Mouse (Mus musculus) limb, embryonic 15.5 days (tissue): ENCODE measurements around the gene Gm28308. TPM values are rescaled to one million over a fixed set of nuclear protein-coding genes. Genes with fewer than 3 reads are reported as not detected.

Experiments used
- ATAC-seq: fragments of 200-750 bp; cut with Nextera tagmentation; 2 replicates; pipeline ENCODE4 v1.8.0; 2017; ENCODE audit warnings: low read depth, moderate TSS enrichment; ENCODE audit not compliant: insufficient number of reproducible peaks, low FRiP score, low TSS enrichment
- H3K27ac ChIP-seq: fragments of 300-500 bp; sonication (generic); 2 replicates; pipeline ENCODE4 v1.5.1; 2015; ENCODE audit warnings: moderate library complexity, mild to moderate bottlenecking, inconsistent platforms
- H3K27me3 ChIP-seq: fragments of 300-500 bp; sonication (generic); 2 replicates; pipeline ENCODE4 v1.6.1; 2015; ENCODE audit warnings: inconsistent platforms
- H3K36me3 ChIP-seq: fragments of 300-500 bp; sonication (generic); 2 replicates; pipeline ENCODE4 v1.6.1; 2015; ENCODE audit warnings: inconsistent platforms
- H3K4me1 ChIP-seq: fragments of 300-500 bp; sonication (generic); 2 replicates; pipeline ENCODE4 v1.6.1; 2015; ENCODE audit warnings: inconsistent platforms
- H3K4me2 ChIP-seq: fragments of 300-500 bp; sonication (generic); 2 replicates; pipeline ENCODE4 v1.6.1; 2015; ENCODE audit warnings: mild to moderate bottlenecking, inconsistent platforms
- H3K4me3 ChIP-seq: fragments of 300-500 bp; sonication (generic); 2 replicates; pipeline ENCODE4 v1.5.1; 2015; ENCODE audit warnings: mild to moderate bottlenecking, inconsistent platforms
- H3K9ac ChIP-seq: fragments of 300-500 bp; sonication (generic); 2 replicates; pipeline ENCODE4 v1.6.1; 2015; ENCODE audit warnings: inconsistent platforms
- H3K9me3 ChIP-seq: fragments of 300-500 bp; sonication (generic); 2 replicates; pipeline ENCODE4 v1.6.1; 2016; ENCODE audit warnings: inconsistent platforms
- WGBS: fragments of 180-500 bp; shearing (Covaris S2); methylation state at CpG from one replicate; pipeline ENCODE4 v1.1.7; 2015; 5-methylcytosine and 5-hydroxymethylcytosine counted together
- polyA plus RNA-seq: library from polyadenylated mRNA; unstranded; fragments of >200 nt; fragmentation: Nextera tagmentation; extraction: Ambion mirVana; gene quantifications from 2 replicates; pipeline ENCODE4 v1.2.1, GENCODE M21; 2015

Gene Gm28308
- polyA plus RNA-seq, 1 experiment from 2014 or later: 0.70 TPM

DNA sequence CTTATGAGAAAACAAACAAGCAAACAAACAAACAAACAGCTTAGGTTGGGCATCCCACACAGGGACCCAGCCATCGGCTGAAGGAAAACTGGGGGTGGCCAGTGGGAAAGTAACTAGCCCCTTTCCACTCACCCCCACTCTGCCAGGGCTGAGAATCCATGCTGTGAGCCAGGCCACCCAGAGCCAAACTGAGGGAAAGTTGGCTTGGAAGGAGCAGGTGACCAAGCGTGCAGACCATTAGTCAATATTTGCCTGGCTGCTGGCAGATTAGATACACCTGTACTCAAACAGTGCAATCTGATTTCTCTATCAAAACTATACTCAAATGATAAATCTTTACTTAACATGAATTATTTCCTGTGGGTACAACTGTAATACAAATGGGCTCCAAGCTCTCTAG lies 31.1 kb downstream of the Gm28308 start:
- Histone ChIP-seq H3K4me1 (peaks cover 34% of the 10 kb centered on the region), H3K36me3 (no peaks in the 10 kb centered on the region), H3K9me3 (no peaks in the 10 kb centered on the region), H3K27ac (no peak overlapping the region), H3K4me3 (no peak overlapping the region), H3K27me3 (peaks cover 78% of the 10 kb centered on the region), H3K9ac (no peak overlapping the region), H3K4me2 (no peak overlapping the region)
- WGBS: 59% methylated on average over 2 of the region's 2 CpGs
- ATAC-seq: no peak

- peaks cover 47% of the 10 kb centered on the region for H3K4me1 ChIP-seq
- H3K27ac ChIP-seq: no peak overlapping the region
- no peak overlapping the region for H3K9ac ChIP-seq
- ATAC-seq: no peak
- H3K9me3 ChIP-seq: no peaks in the 10 kb centered on the region
- H3K36me3 ChIP-seq: no peaks in the 10 kb centered on the region
- H3K4me2 ChIP-seq: no peak overlapping the region
- 82% methylated on average over 3 of the region's 3 CpGs for WGBS
- peaks cover 74% of the 10 kb centered on the region for H3K27me3 ChIP-seq
- no peak overlapping the region for H3K4me3 ChIP-seq
Observed at GRCm38 (mm10) chr6:52180726-52181125, 32.4 kb downstream of the Gm28308 start.

DNA sequence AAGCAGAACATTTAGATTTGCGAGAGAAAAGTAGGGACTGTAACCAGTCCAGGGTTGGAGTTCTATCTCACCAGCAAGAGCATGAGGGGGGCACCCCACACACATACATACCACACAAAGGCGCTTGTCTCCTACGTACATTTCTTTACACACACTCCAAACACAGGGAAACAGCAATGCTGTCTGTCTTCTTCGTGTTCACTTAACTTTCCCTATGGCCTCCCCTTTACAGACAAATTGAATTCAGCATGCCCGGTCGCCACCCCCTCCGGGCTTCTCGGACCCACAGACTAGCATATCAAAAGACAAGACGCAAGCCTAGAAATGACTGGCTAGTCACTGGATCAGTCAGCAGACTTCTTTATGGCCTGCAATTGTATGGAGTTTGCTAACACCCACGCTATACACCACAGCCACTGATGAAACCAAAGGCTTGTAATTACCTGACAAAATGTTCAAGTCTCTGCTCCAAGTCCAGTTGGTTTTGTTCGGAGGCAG lies 32.9 kb downstream of the Gm28308 start:
- Histone ChIP-seq H3K9me3 (no peaks in the 10 kb centered on the region), H3K4me1 (peaks cover 48% of the 10 kb centered on the region), H3K27me3 (peaks cover 73% of the 10 kb centered on the region), H3K4me3 (no peak overlapping the region), H3K4me2 (no peak overlapping the region), H3K36me3 (no peaks in the 10 kb centered on the region), H3K9ac (no peak overlapping the region), H3K27ac (no peak overlapping the region)
- no peak for ATAC-seq
- 58% methylated on average over 11 of the region's 11 CpGs for WGBS

DNA sequence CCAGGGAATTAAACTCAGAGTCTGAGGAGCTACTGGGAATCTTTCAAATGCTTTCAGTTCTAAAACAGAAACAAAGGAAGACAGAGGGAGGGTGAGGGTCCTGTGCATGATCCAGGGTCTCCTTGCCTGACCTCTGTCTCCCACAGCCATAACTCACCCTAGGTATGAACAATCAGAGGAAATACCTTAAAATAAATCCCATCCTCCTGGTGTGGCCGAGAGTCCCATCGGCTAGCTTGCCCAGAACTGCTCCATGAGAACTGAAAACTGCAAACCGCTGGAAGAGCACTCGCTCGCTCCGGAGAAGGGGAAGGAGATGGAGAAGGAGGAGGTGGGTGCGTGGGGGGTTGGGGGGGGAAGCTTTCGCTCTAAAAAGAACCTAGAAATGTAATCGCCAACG lies 33.4 kb downstream of the Gm28308 start:
- peaks cover 74% of the 10 kb centered on the region for H3K27me3 ChIP-seq
- H3K4me2 ChIP-seq: no peak overlapping the region
- H3K36me3 ChIP-seq: no peaks in the 10 kb centered on the region
- no peak overlapping the region for H3K4me3 ChIP-seq
- H3K9ac ChIP-seq: no peak overlapping the region
- no peak for ATAC-seq
- no peak overlapping the region for H3K27ac ChIP-seq
- H3K4me1 ChIP-seq: peaks cover 47% of the 10 kb centered on the region
- WGBS: 52% methylated on average over 10 of the region's 10 CpGs
- H3K9me3 ChIP-seq: no peaks in the 10 kb centered on the region

DNA sequence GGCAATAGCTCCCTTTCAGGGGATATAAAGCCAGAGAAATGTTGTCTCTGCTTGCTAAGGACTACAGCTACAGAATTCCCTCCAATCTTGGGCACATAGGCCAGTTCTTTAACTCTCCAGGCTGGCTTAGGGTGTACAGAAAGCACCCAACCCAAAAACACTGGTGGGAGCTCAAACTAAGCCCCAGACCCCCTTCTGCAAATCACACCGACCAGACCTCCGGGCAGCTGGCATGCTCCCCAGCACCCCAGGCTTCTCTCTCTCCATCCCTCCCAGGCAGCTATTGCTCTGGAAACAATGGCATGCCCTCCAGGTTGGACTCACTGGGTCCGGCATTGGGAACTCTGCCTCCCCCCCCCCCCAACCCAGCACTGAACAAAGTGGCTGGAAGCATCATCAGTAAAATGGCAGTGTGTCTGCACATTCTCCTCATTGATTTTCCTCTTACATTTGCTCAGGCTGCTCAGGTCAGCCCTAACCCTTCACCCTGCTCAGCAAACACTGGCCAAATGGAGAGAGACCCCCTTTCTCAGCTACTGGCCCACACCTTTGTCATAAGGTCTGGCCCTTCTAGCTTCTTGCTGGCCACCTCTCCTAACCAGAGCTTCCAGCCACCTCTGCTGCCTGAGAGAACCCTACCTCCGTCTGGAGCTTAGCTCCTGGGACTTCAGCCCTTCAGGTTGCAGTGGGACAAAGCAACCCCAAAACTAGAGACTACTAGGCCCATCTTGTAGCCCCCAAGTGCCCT lies 34.0 kb downstream of the Gm28308 start:
- Histone ChIP-seq H3K27me3 (peaks cover 69% of the 10 kb centered on the region), H3K4me1 (peaks cover 41% of the 10 kb centered on the region), H3K9me3 (no peaks in the 10 kb centered on the region), H3K9ac (no peak overlapping the region), H3K27ac (no peak overlapping the region), H3K4me3 (no peak overlapping the region), H3K36me3 (no peaks in the 10 kb centered on the region), H3K4me2 (no peak overlapping the region)
- WGBS: 31% methylated on average over 4 of the region's 4 CpGs
- no peak for ATAC-seq

DNA sequence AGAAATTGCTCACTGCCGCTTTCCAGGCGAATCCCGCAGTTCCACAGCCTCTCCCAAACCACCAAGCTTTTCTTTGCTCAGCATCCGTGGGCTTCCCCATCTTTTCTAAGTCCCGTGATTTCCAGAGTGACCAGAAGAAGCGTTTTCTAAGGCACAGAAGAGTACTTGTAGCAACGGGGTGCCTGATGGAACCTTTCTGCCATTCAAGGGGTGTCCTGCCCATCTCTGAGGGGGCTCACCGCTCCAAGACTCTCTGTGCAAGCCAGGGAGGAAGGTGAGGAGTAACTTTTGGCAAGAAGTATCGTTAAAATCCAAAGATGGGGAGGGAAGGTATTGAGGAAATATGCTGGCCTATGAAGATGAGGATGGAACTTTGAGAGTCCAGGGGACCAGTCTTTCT lies 35.3 kb downstream of the Gm28308 start:
- Histone ChIP-seq H3K9ac (no peak overlapping the region), H3K36me3 (no peaks in the 10 kb centered on the region), H3K9me3 (no peaks in the 10 kb centered on the region), H3K4me2 (no peak overlapping the region), H3K4me1 (peaks cover 37% of the 10 kb centered on the region), H3K4me3 (no peak overlapping the region; the same call in 1 of the 2 replicates), H3K27me3 (peaks cover 72% of the 10 kb centered on the region), H3K27ac (no peak overlapping the region)
- no peak for ATAC-seq
- WGBS: 40% methylated on average over 9 of the region's 9 CpGs

- H3K4me2 ChIP-seq: peak within 1 kb of the TSS; percentile 53
- peaks cover 78% of the 10 kb centered on the region for H3K27me3 ChIP-seq
- no peak within 1 kb of the TSS for H3K27ac ChIP-seq
- no peaks in the 10 kb centered on the region for H3K36me3 ChIP-seq
- 22% methylated on average over 36 of the region's 36 CpGs for WGBS
- no peak for ATAC-seq
- peak within 1 kb of the TSS; percentile 39 for H3K4me3 ChIP-seq
- no peak within 1 kb of the TSS for H3K9ac ChIP-seq
- H3K4me1 ChIP-seq: peaks cover 43% of the 10 kb centered on the region
- no peaks in the 10 kb centered on the region for H3K9me3 ChIP-seq
Observed at GRCm38 (mm10) chr6:52177061-52177735, 35.9 kb downstream of the Gm28308 start, which contains the start of gene 5730596B20Rik. 5730596B20Rik (plus strand) TSS chr6:52177498.

- ATAC-seq: no peak
- peak overlapping the region; percentile 53 for H3K4me2 ChIP-seq
- H3K4me1 ChIP-seq: peaks cover 50% of the 10 kb centered on the region
- H3K9me3 ChIP-seq: no peaks in the 10 kb centered on the region
- H3K9ac ChIP-seq: no peak overlapping the region
- H3K36me3 ChIP-seq: no peaks in the 10 kb centered on the region
- WGBS: 18% methylated on average over 6 of the region's 6 CpGs
- H3K27ac ChIP-seq: no peak overlapping the region
- peak overlapping the region; percentile 39 for H3K4me3 ChIP-seq
- peaks cover 78% of the 10 kb centered on the region for H3K27me3 ChIP-seq
Observed at GRCm38 (mm10) chr6:52176391-52176790, 36.7 kb downstream of the Gm28308 start.

- Histone ChIP-seq H3K9me3 (no peaks in the 10 kb centered on the region), H3K4me1 (peaks cover 50% of the 10 kb centered on the region), H3K27ac (0 out of 2 replicates have a peak overlapping the region, but pooled peaks have one; percentile 38), H3K4me2 (peak overlapping the region; percentile 53), H3K9ac (peak overlapping the region; percentile 27; the same call in 1 of the 2 replicates), H3K27me3 (peaks cover 78% of the 10 kb centered on the region), H3K4me3 (peak overlapping the region; percentile 39), H3K36me3 (no peaks in the 10 kb centered on the region)
- ATAC-seq: no peak
- WGBS: 1% methylated on average over 18 of the region's 35 CpGs
Observed at GRCm38 (mm10) chr6:52175864-52176263, 37.3 kb downstream of the Gm28308 start.

GRCm38 (mm10) chr6:52174968-52175751 lies 38.0 kb downstream of the Gm28308 start:
- Histone ChIP-seq H3K4me2 (peak overlapping the region; percentile 53), H3K9me3 (no peaks in the 10 kb centered on the region), H3K4me1 (peaks cover 54% of the 10 kb centered on the region), H3K9ac (peak overlapping the region; percentile 27; the same call in 1 of the 2 replicates), H3K36me3 (0 out of 2 replicates have a peak, but pooled peaks cover under 1% of the 10 kb centered on the region), H3K27me3 (peaks cover 78% of the 10 kb centered on the region), H3K4me3 (peak overlapping the region; percentile 39), H3K27ac (peak overlapping the region; percentile 38; the same call in 1 of the 2 replicates)
- no peak for ATAC-seq
- WGBS: 15% methylated on average over 40 of the region's 41 CpGs

DNA sequence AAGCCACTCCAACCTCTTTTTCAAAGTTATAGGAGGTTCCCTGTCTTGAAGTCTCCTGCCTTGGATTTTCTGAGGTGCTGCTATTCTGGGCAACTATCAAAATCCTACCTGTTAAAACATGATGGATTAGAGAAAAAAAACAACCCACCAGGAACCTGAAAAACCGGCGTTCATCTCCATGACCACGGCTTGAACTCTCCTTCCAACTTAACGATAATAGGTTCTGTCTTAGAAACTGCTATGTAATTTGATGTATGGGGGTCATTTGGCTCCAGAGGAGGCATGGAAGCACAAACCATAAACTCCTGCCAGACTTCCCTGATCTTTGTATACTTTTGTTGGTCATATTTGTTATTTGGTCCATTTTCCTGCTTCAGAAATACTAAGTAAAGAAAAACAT lies 39.5 kb downstream of the Gm28308 start:
- no peaks in the 10 kb centered on the region for H3K9me3 ChIP-seq
- H3K36me3 ChIP-seq: peaks cover 5% of the 10 kb centered on the region; the same call in 1 of the 2 replicates
- H3K27me3 ChIP-seq: peaks cover 73% of the 10 kb centered on the region
- H3K4me1 ChIP-seq: peaks cover 52% of the 10 kb centered on the region
- no peak overlapping the region for H3K4me2 ChIP-seq
- 28% methylated on average over 4 of the region's 4 CpGs for WGBS
- H3K9ac ChIP-seq: no peak overlapping the region
- no peak for ATAC-seq
- H3K4me3 ChIP-seq: no peak overlapping the region
- H3K27ac ChIP-seq: no peak overlapping the region
